Mouse (Mus musculus): ENCODE measurements at regions not wholly inside any gene's neighbourhood (a gene's known extent, or its start where the extent isn't known, plus 50 kb on each side); places are given as distances from the start of the nearest gene placed in this dataset.

- no peaks in the 10 kb centered on the region for H3K27me3 ChIP-seq (replicated peaks)
- WGBS: 89% methylated on average over 4 of the region's 4 CpGs
- no peaks in the 10 kb centered on the region for H3K36me3 ChIP-seq
- H3K9me3 ChIP-seq: no peaks in the 10 kb centered on the region
- no peaks in the 10 kb centered on the region for H3K4me1 ChIP-seq (replicated peaks)
- H3K4me2 ChIP-seq (replicated peaks): no peak overlapping the region
- ATAC-seq: no peak
- no peak overlapping the region for H3K27ac ChIP-seq
- no peak overlapping the region for H3K4me3 ChIP-seq (replicated peaks)
- no peak overlapping the region for H3K9ac ChIP-seq
Observed at GRCm38 (mm10) chr9:68072624-68073023, 232.4 kb downstream of the Vps13c start.

- peak; percentile 61; the same call in 1 of the 2 replicates for ATAC-seq
- H3K27ac ChIP-seq: no peak overlapping the region
Observed at GRCm38 (mm10) chr9:68077329-68077728, 237.1 kb downstream of the Vps13c start.

GRCm38 (mm10) chr9:68083341-68083740 is 243.1 kb downstream of the Vps13c start:
- Histone ChIP-seq H3K27me3 (replicated peaks) (no peaks in the 10 kb centered on the region), H3K36me3 (no peaks in the 10 kb centered on the region), H3K9ac (no peak overlapping the region), H3K4me2 (replicated peaks) (no peak overlapping the region), H3K27ac (no peak overlapping the region), H3K9me3 (no peaks in the 10 kb centered on the region), H3K4me3 (replicated peaks) (no peak overlapping the region), H3K4me1 (replicated peaks) (no peaks in the 10 kb centered on the region)
- WGBS: 80% methylated on average over 4 of the region's 4 CpGs
- no peak for ATAC-seq

More at GRCm38 (mm10) chr9:68077329-68077728, 237.1 kb downstream of the Vps13c start:
- H3K4me1 ChIP-seq (replicated peaks): no peaks in the 10 kb centered on the region
- no peaks in the 10 kb centered on the region for H3K9me3 ChIP-seq
- H3K27me3 ChIP-seq (replicated peaks): no peaks in the 10 kb centered on the region
- no peaks in the 10 kb centered on the region for H3K36me3 ChIP-seq
- WGBS: 47% methylated on average over 2 of the region's 2 CpGs
- H3K9ac ChIP-seq: no peak overlapping the region
- no peak overlapping the region for H3K4me2 ChIP-seq (replicated peaks)
- H3K4me3 ChIP-seq (replicated peaks): no peak overlapping the region

- no peak for ATAC-seq
- 71% methylated on average over 4 of the region's 4 CpGs for WGBS
- H3K36me3 ChIP-seq: no peaks in the 10 kb centered on the region
Observed at GRCm38 (mm10) chr9:68084966-68085365, 244.8 kb downstream of the Vps13c start.

GRCm38 (mm10) chr9:68094561-68094960 is 254.4 kb downstream of the Vps13c start:
- Histone ChIP-seq H3K27me3 (replicated peaks) (no peaks in the 10 kb centered on the region), H3K9me3 (no peaks in the 10 kb centered on the region), H3K9ac (no peak overlapping the region), H3K27ac (no peak overlapping the region), H3K36me3 (no peaks in the 10 kb centered on the region), H3K4me3 (replicated peaks) (no peak overlapping the region), H3K4me1 (replicated peaks) (no peaks in the 10 kb centered on the region), H3K4me2 (replicated peaks) (no peak overlapping the region)
- 74% methylated on average over 5 of the region's 5 CpGs for WGBS
- no peak for ATAC-seq

More at GRCm38 (mm10) chr9:68084966-68085365, 244.8 kb downstream of the Vps13c start:
- Histone ChIP-seq H3K4me1 (replicated peaks) (no peaks in the 10 kb centered on the region), H3K9me3 (no peaks in the 10 kb centered on the region), H3K9ac (no peak overlapping the region), H3K4me3 (replicated peaks) (no peak overlapping the region), H3K27ac (no peak overlapping the region), H3K4me2 (replicated peaks) (no peak overlapping the region), H3K27me3 (replicated peaks) (no peaks in the 10 kb centered on the region)

GRCm38 (mm10) chr9:68109841-68110240 is 269.6 kb downstream of the Vps13c start:
- ATAC-seq: no peak

GRCm38 (mm10) chr9:68115151-68115690 is 275.0 kb downstream of the Vps13c start:
- no peak overlapping the region for H3K27ac ChIP-seq
- no peaks in the 10 kb centered on the region for H3K27me3 ChIP-seq (replicated peaks)
- H3K9me3 ChIP-seq: no peaks in the 10 kb centered on the region
- no peaks in the 10 kb centered on the region for H3K4me1 ChIP-seq (replicated peaks)
- no peak overlapping the region for H3K4me2 ChIP-seq (replicated peaks)
- no peaks in the 10 kb centered on the region for H3K36me3 ChIP-seq
- no peak overlapping the region for H3K4me3 ChIP-seq (replicated peaks)
- no peak overlapping the region for H3K9ac ChIP-seq
- ATAC-seq: no peak
- 80% methylated on average over 10 of the region's 10 CpGs for WGBS

More at GRCm38 (mm10) chr9:68109841-68110240, 269.6 kb downstream of the Vps13c start:
- no peak overlapping the region for H3K4me2 ChIP-seq (replicated peaks)
- H3K27me3 ChIP-seq (replicated peaks): no peaks in the 10 kb centered on the region
- H3K27ac ChIP-seq: no peak overlapping the region
- H3K4me3 ChIP-seq (replicated peaks): no peak overlapping the region
- no peaks in the 10 kb centered on the region for H3K4me1 ChIP-seq (replicated peaks)
- no peak overlapping the region for H3K9ac ChIP-seq
- H3K9me3 ChIP-seq: no peaks in the 10 kb centered on the region
- H3K36me3 ChIP-seq: no peaks in the 10 kb centered on the region
- 80% methylated on average over 9 of the region's 9 CpGs for WGBS

GRCm38 (mm10) chr9:68116221-68116741 is 276.1 kb downstream of the Vps13c start:
- Histone ChIP-seq H3K36me3 (no peaks in the 10 kb centered on the region), H3K9me3 (no peaks in the 10 kb centered on the region), H3K4me2 (replicated peaks) (no peak overlapping the region), H3K4me3 (replicated peaks) (no peak overlapping the region), H3K27ac (no peak overlapping the region), H3K9ac (no peak overlapping the region), H3K4me1 (replicated peaks) (no peaks in the 10 kb centered on the region), H3K27me3 (replicated peaks) (no peaks in the 10 kb centered on the region)
- no peak for ATAC-seq
- 55% methylated on average over 10 of the region's 10 CpGs for WGBS

GRCm38 (mm10) chr9:68118266-68118665 is 278.1 kb downstream of the Vps13c start:
- H3K27ac ChIP-seq: no peak overlapping the region
- no peak overlapping the region for H3K4me2 ChIP-seq (replicated peaks)
- no peaks in the 10 kb centered on the region for H3K36me3 ChIP-seq
- no peaks in the 10 kb centered on the region for H3K9me3 ChIP-seq
- H3K27me3 ChIP-seq (replicated peaks): no peaks in the 10 kb centered on the region
- no peak overlapping the region for H3K4me3 ChIP-seq (replicated peaks)
- 74% methylated on average over 2 of the region's 2 CpGs for WGBS
- no peak overlapping the region for H3K9ac ChIP-seq
- H3K4me1 ChIP-seq (replicated peaks): no peaks in the 10 kb centered on the region
- ATAC-seq: no peak

- H3K9ac ChIP-seq: no peak overlapping the region
- WGBS: 41% methylated on average over 3 of the region's 3 CpGs
- H3K9me3 ChIP-seq: no peaks in the 10 kb centered on the region
- no peak overlapping the region for H3K27ac ChIP-seq
- no peak overlapping the region for H3K4me2 ChIP-seq (replicated peaks)
- H3K4me1 ChIP-seq (replicated peaks): no peaks in the 10 kb centered on the region
- H3K4me3 ChIP-seq (replicated peaks): no peak overlapping the region
- ATAC-seq: no peak
- H3K36me3 ChIP-seq: no peaks in the 10 kb centered on the region
- H3K27me3 ChIP-seq (replicated peaks): 0 out of 2 replicates have a peak, but pooled peaks cover 2% of the 10 kb centered on the region
Observed at GRCm38 (mm10) chr9:68122266-68122665, 282.1 kb downstream of the Vps13c start.

GRCm38 (mm10) chr9:68131263-68131662 is 291.1 kb downstream of the Vps13c start:
- no peak for ATAC-seq
- Histone ChIP-seq H3K4me3 (replicated peaks) (no peak overlapping the region), H3K27ac (no peak overlapping the region)

GRCm38 (mm10) chr9:68135446-68136050 is 295.4 kb downstream of the Vps13c start:
- no peak overlapping the region for H3K4me3 ChIP-seq (replicated peaks)
- H3K4me2 ChIP-seq (replicated peaks): no peak overlapping the region
- no peak overlapping the region for H3K9ac ChIP-seq
- H3K4me1 ChIP-seq (replicated peaks): no peaks in the 10 kb centered on the region
- WGBS: 68% methylated on average over 2 of the region's 2 CpGs
- no peaks in the 10 kb centered on the region for H3K9me3 ChIP-seq
- H3K27me3 ChIP-seq (replicated peaks): no peaks in the 10 kb centered on the region
- no peak for ATAC-seq
- H3K36me3 ChIP-seq: no peaks in the 10 kb centered on the region
- H3K27ac ChIP-seq: no peak overlapping the region

More at GRCm38 (mm10) chr9:68131263-68131662, 291.1 kb downstream of the Vps13c start:
- Histone ChIP-seq H3K4me2 (replicated peaks) (no peak overlapping the region), H3K4me1 (replicated peaks) (no peaks in the 10 kb centered on the region), H3K27me3 (replicated peaks) (0 out of 2 replicates have a peak, but pooled peaks cover 2% of the 10 kb centered on the region), H3K36me3 (no peaks in the 10 kb centered on the region), H3K9me3 (no peaks in the 10 kb centered on the region), H3K9ac (no peak overlapping the region)

Data from intestine, embryonic 15.5 days (tissue).